Mouse (Mus musculus) kidney, postnatal 25 days (tissue): ENCODE data around the gene Hmg20b.
A peak's percentile ranks its signal among the peaks of the same experiment; 100 is the strongest.

Experiments
- DNase-seq, 2 experiments: peaks; one replicate each; pipeline ENCODE4 v3.0.0; 2021; ENCODE audit warnings: mixed read lengths in 2 of 2

Hmg20b gene

GRCm38 (mm10) chr10:81303258-81303657 lies 47.0 kb downstream of the Hmg20b start:
- peak in 1 of 2 experiments; percentile 42 for DNase-seq

- peak; percentile 47 to 64 for DNase-seq
Observed at GRCm38 (mm10) chr10:81302781-81303218, 47.5 kb downstream of the Hmg20b start.

GRCm38 (mm10) chr10:81302288-81302687 lies 48.0 kb downstream of the Hmg20b start:
- DNase-seq, result no peak

DNA sequence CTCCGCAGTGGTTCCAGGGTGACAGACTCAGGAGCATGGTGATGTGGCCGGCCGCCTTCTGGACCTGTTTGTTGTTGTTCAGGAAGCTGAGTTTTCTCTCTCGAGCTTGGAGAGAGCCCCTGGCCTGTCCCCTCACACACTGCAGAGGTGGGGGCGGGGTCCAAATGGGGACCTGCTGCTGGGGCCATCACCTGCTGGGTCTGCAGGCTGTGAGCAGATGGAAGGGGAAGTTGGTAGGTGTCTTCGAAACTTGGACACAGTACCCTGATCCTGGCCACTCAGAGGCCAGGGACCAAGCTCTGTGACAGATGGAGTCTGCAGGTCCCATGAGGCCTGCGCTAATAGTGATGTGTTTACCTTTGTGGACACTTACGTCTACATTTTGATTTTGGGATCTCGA lies 49.0 kb downstream of the Hmg20b start:
- no peak for DNase-seq

- peak; percentile 69 to 90 for DNase-seq
Observed at GRCm38 (mm10) chr10:81300352-81300907, 49.9 kb downstream of the Hmg20b start.

DNA sequence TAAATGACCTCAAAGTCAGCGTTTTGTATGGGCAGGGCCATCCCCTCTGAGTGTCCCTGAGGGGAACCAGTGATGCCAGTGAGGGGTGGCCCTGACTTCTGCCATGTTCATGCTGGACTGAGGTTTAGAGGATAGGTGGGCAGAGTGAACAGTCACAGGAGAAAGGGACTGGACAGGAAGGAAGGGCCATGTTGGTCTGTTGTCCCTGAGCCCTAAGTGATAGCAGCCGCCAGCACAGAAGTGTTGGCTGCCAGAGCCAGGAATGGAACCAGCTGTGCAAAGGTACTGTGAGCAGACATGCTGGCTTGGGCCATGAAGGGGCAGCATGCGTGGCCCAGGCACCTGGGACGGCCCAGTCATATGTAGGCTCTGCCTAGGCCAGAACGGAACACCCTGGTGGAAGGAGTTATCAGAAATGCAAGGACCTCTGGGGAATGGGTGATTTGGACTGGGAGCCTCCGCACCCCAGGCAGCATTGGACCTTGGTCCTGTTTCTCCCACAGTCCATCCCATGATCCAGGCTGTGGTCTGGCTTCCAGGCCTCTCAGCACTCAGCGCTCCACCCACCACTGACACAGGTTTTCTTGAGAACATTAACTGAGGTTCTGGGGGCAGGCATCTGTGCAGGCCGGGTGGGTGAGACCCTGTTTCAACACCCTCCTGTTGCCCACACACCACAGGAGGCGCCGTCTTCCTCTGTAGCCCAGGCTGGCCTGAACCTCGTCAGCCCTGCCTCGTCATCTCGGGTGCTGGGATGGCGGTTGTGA lies 50.5 kb downstream of the Hmg20b start:
- DNase-seq, result peak; percentile 76 to 90

DNA sequence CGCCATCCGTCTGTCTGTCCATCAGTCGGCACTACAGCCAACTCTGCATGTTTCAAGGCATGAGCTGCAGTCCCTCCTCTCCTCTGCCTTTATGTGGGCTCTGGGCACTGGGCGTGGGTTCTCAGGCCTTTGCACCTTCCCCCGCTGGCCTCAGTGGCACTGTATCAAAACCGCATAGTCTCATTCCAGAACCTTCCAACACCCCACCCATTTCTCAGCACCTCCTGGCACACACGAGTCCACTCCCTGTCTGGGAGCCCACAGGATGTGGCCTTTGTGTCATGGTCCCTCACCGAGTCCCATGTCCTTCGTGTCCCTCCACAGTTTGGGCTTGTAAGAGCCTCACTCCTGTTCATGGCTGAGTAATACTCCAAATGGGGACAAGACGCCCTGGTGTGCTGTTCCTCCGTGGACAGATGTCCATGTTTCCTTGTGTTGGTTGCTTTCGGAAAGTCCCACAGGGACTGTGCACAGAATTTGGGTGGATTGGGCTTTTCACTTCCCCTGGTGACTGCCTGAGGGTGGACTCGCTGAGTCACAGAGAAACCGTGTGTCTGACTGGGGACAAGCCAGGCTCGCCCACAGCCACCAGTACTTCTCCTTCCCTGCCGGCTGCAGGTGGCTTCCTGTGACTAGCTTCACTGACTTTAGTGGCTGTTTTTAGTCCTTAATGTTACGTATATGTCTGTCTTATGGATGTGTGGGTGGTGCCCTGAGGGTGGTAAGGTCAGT lies 51.7 kb downstream of the Hmg20b start:
- DNase-seq, result peak in 1 of 2 experiments; percentile 46

DNA sequence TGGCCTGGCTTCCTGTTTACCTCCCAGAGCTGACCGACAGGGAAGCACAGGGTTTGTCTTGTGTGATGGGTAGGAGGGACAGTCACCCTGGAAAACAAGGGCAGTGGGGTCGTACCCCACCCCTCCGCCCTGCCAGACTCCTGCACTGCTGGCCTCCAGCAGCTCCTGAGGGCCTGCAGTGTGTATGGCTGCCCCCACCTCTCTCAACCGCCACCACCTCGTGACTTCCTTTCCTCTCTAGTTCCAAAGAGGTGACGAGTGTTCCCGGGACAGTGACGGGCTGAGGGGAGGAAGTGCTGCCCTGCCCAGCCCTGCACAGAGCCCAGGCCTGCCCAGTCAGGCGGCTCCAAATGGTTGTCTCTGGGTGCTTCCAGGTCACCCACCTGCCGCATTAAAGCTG lies 52.4 kb downstream of the Hmg20b start:
- peak; percentile 68 to 90 for DNase-seq

- no peak for DNase-seq
Observed at GRCm38 (mm10) chr10:81297246-81297645, 53.0 kb downstream of the Hmg20b start.
